Mouse (Mus musculus) heart, embryonic 13.5 days (tissue): Measurements from ENCODE around the gene Pum1. TPM values are rescaled to one million over a fixed set of nuclear protein-coding genes. Genes with fewer than 3 reads are reported as not detected.
A peak's percentile ranks its signal among the peaks of the same experiment; 100 is the strongest.

ENCODE experiments used
- ATAC-seq: fragments of 200-750 bp; cut with Nextera tagmentation; 2 replicates; pipeline ENCODE4 v1.8.0; 2017; ENCODE audit warnings: moderate TSS enrichment; ENCODE audit not compliant: insufficient number of reproducible peaks, low FRiP score, low TSS enrichment; ENCODE audit errors: extremely low read depth
- H3K27ac ChIP-seq: fragments of 300-500 bp; sonication (generic); replicated peaks from 2 replicates; pipeline ENCODE4 v1.5.1; 2015; ENCODE audit warnings: moderate library complexity, mild to moderate bottlenecking, inconsistent platforms
- H3K27me3 ChIP-seq: fragments of 300-500 bp; sonication (generic); replicated peaks from 2 replicates; pipeline ENCODE4 v1.6.1; 2015; ENCODE audit warnings: mild to moderate bottlenecking, inconsistent platforms
- H3K36me3 ChIP-seq: fragments of 300-500 bp; sonication (generic); 2 replicates; pipeline ENCODE4 v1.6.1; 2015; ENCODE audit warnings: mild to moderate bottlenecking, inconsistent platforms
- H3K4me1 ChIP-seq: fragments of 300-500 bp; sonication (generic); 2 replicates; pipeline ENCODE4 v1.6.1; 2015; ENCODE audit warnings: inconsistent platforms
- H3K4me2 ChIP-seq: fragments of 300-500 bp; sonication (generic); 2 replicates; pipeline ENCODE4 v1.6.1; 2015; ENCODE audit warnings: inconsistent platforms, mild to moderate bottlenecking, moderate library complexity
- H3K4me3 ChIP-seq: fragments of 300-500 bp; sonication (generic); 2 replicates; pipeline ENCODE4 v1.5.1; 2015; ENCODE audit warnings: moderate library complexity, mild to moderate bottlenecking, inconsistent platforms
- H3K9ac ChIP-seq: fragments of 300-500 bp; sonication (generic); 2 replicates; pipeline ENCODE4 v1.6.1; 2015; ENCODE audit warnings: inconsistent platforms, mild to moderate bottlenecking, moderate library complexity
- H3K9me3 ChIP-seq: fragments of 300-500 bp; sonication (generic); 2 replicates; pipeline ENCODE4 v1.6.1; 2016; ENCODE audit warnings: inconsistent platforms
- WGBS: fragments of 180-500 bp; shearing (Covaris S2); methylation state at CpG from one replicate; pipeline ENCODE4 v1.1.7; 2015; ENCODE audit warnings: mixed read lengths; 5-methylcytosine and 5-hydroxymethylcytosine counted together
- polyA plus RNA-seq: library from polyadenylated mRNA; unstranded; fragments of >200 nt; fragmentation: Nextera tagmentation; extraction: Ambion mirVana; gene quantifications from 2 replicates; pipeline ENCODE4 v1.2.1, GENCODE M21; 2015

Gene Pum1
- polyA plus RNA-seq, 1 experiment from 2014 or later = 53.3 TPM

DNA sequence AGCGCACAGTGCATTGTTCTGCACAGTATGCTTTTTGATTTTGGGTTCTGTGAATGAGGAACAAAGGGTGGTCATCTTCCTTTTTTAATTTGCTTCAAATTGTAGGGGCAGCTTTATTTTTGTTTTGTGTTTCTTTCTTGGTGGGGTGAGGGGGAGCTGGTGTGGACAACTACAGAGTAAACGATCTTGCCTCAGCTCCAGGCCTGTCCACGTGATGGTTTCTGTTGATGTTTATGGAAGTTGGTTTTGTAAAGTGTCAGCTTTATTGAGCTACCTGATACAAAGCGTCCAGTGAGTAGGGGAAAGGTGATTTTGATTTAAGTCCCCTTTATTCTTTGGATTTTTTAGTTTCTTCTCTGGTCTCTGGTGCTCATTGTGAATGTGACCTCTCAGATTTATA, 72.8 kb downstream of the Pum1 start:
- no peaks in the 10 kb centered on the region for H3K27me3 ChIP-seq
- H3K4me3 ChIP-seq = no peak overlapping the region
- H3K36me3 ChIP-seq = peaks cover 18% of the 10 kb centered on the region
- H3K9me3 ChIP-seq = no peaks in the 10 kb centered on the region
- 85% methylated on average over 4 of the region's 4 CpGs for WGBS
- H3K27ac ChIP-seq = no peak overlapping the region
- no peak for ATAC-seq
- no peak overlapping the region for H3K4me2 ChIP-seq
- H3K9ac ChIP-seq = no peak overlapping the region
- H3K4me1 ChIP-seq = peaks cover 20% of the 10 kb centered on the region

- no peak for ATAC-seq
- H3K4me1 ChIP-seq = peaks cover 15% of the 10 kb centered on the region
- WGBS = 54% methylated on average over 2 of the region's 2 CpGs
These were observed 75.4 kb downstream of the Pum1 start for GRCm38 (mm10) chr4:130738527-130738926.

GRCm38 (mm10) chr4:130744058-130744457, 80.9 kb downstream of the Pum1 start:
- no peak for ATAC-seq
- 89% methylated on average over 4 of the region's 4 CpGs for WGBS
- peaks cover 83% of the 10 kb centered on the region for H3K36me3 ChIP-seq

More at GRCm38 (mm10) chr4:130738527-130738926, 75.4 kb downstream of the Pum1 start:
- H3K27me3 ChIP-seq = no peaks in the 10 kb centered on the region
- no peak overlapping the region for H3K27ac ChIP-seq
- peaks cover 28% of the 10 kb centered on the region for H3K36me3 ChIP-seq
- H3K4me2 ChIP-seq = no peak overlapping the region
- no peak overlapping the region for H3K4me3 ChIP-seq
- H3K9me3 ChIP-seq = no peaks in the 10 kb centered on the region
- H3K9ac ChIP-seq = no peak overlapping the region

GRCm38 (mm10) chr4:130745561-130746306, 82.6 kb downstream of the Pum1 start:
- Histone ChIP-seq H3K27me3 (no peaks in the 10 kb centered on the region), H3K9me3 (no peaks in the 10 kb centered on the region), H3K27ac (no peak overlapping the region; the same call in 1 of the 2 replicates), H3K4me2 (no peak overlapping the region), H3K4me1 (peaks cover 17% of the 10 kb centered on the region), H3K4me3 (no peak overlapping the region), H3K36me3 (peaks cover 97% of the 10 kb centered on the region), H3K9ac (no peak overlapping the region)
- WGBS = 80% methylated on average over 5 of the region's 5 CpGs
- ATAC-seq = no peak

More at GRCm38 (mm10) chr4:130744058-130744457, 80.9 kb downstream of the Pum1 start:
- Histone ChIP-seq H3K4me3 (no peak overlapping the region), H3K27ac (no peak overlapping the region), H3K9me3 (no peaks in the 10 kb centered on the region), H3K9ac (no peak overlapping the region), H3K4me2 (no peak overlapping the region), H3K4me1 (0 out of 2 replicates have a peak, but pooled peaks cover 3% of the 10 kb centered on the region), H3K27me3 (no peaks in the 10 kb centered on the region)

- no peaks in the 10 kb centered on the region for H3K27me3 ChIP-seq
- H3K4me3 ChIP-seq = no peak overlapping the region
- H3K36me3 ChIP-seq = peaks cover 100% of the 10 kb centered on the region
- no peak for ATAC-seq
- peaks cover 55% of the 10 kb centered on the region for H3K4me1 ChIP-seq
- no peaks in the 10 kb centered on the region for H3K9me3 ChIP-seq
- no peak overlapping the region for H3K9ac ChIP-seq
- WGBS = 66% methylated on average over 7 of the region's 7 CpGs
- H3K27ac ChIP-seq = no peak overlapping the region
- H3K4me2 ChIP-seq = no peak overlapping the region
These were observed 86.4 kb downstream of the Pum1 start for GRCm38 (mm10) chr4:130749566-130749965.

- peak overlapping the region; percentile 81; the same call in 1 of the 2 replicates for H3K27ac ChIP-seq
- no peak for ATAC-seq
- no peak overlapping the region for H3K9ac ChIP-seq
- 92% methylated on average over 2 of the region's 2 CpGs for WGBS
- H3K4me1 ChIP-seq = peaks cover 70% of the 10 kb centered on the region
- H3K36me3 ChIP-seq = peaks cover 93% of the 10 kb centered on the region
- H3K27me3 ChIP-seq = no peaks in the 10 kb centered on the region
- no peak overlapping the region for H3K4me2 ChIP-seq
- no peak overlapping the region for H3K4me3 ChIP-seq
- H3K9me3 ChIP-seq = no peaks in the 10 kb centered on the region
These were observed 88.8 kb downstream of the Pum1 start for GRCm38 (mm10) chr4:130751966-130752365.

- H3K9me3 ChIP-seq = no peaks in the 10 kb centered on the region
- H3K4me2 ChIP-seq = no peak overlapping the region
- peaks cover 92% of the 10 kb centered on the region for H3K36me3 ChIP-seq
- no peak for ATAC-seq
- WGBS = 73% methylated on average over 7 of the region's 7 CpGs
- no peak overlapping the region for H3K4me3 ChIP-seq
- H3K4me1 ChIP-seq = peaks cover 70% of the 10 kb centered on the region
- H3K27ac ChIP-seq = peak overlapping the region; percentile 81
- peak overlapping the region; percentile 11 for H3K9ac ChIP-seq
- H3K27me3 ChIP-seq = no peaks in the 10 kb centered on the region
These were observed 89.5 kb downstream of the Pum1 start for GRCm38 (mm10) chr4:130752591-130752990.

- 42% methylated on average over 5 of the region's 5 CpGs for WGBS
- Histone ChIP-seq H3K9me3 (no peaks in the 10 kb centered on the region), H3K27me3 (no peaks in the 10 kb centered on the region), H3K36me3 (peaks cover 92% of the 10 kb centered on the region), H3K4me3 (no peak overlapping the region), H3K27ac (peak overlapping the region; percentile 81), H3K4me2 (no peak overlapping the region; the same call in 1 of the 2 replicates), H3K9ac (no peak overlapping the region), H3K4me1 (peaks cover 73% of the 10 kb centered on the region)
- peak; percentile 54; the same call in 1 of the 2 replicates for ATAC-seq
These were observed 90.6 kb downstream of the Pum1 start for GRCm38 (mm10) chr4:130753755-130754154.

DNA sequence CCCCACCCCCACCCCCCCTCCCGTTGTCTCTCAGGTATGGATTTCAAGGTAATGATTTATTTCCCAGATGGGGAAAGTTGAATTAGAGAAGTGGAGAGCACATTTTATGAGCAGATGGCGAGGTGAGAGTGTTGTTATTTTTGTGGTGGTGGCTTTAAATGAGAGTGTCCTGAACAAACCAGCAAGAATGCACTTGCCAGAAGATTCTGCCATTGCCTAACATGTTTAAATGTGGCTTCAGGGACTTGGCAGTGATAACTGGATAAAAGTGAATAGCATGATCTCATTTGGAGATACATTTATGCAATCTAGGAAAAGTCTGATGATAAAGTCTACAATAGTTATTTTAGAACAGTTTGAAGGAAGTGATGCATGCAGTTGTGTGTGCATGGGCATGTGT, 91.7 kb downstream of the Pum1 start:
- H3K27me3 ChIP-seq = no peaks in the 10 kb centered on the region
- no peak for ATAC-seq
- peaks cover 77% of the 10 kb centered on the region for H3K4me1 ChIP-seq
- 77% methylated on average over 2 of the region's 2 CpGs for WGBS
- no peak overlapping the region for H3K4me3 ChIP-seq
- H3K9ac ChIP-seq = no peak overlapping the region
- H3K9me3 ChIP-seq = no peaks in the 10 kb centered on the region
- H3K4me2 ChIP-seq = no peak overlapping the region
- H3K36me3 ChIP-seq = peaks cover 92% of the 10 kb centered on the region
- peak overlapping the region; percentile 81 for H3K27ac ChIP-seq

DNA sequence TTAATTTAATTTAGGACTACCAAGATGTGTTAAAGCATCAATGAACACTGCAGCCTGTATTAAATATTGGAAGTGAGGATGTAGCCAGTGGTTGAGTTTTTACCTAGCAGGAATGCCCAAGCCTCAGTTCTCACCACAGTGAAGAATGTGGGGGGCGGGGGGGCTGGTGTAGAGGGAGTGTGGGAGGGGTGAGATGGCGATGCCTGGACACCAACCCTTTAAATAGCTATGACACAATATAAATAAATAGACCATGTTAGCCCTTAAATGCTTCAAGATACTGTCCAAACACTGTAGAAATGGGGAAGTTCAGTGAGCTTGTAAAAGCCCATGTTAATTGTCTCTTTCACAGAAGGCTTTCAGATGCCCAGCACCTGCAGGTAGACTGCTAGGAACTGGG, 96.8 kb downstream of the Pum1 start:
- Histone ChIP-seq H3K27me3 (no peaks in the 10 kb centered on the region), H3K9me3 (no peaks in the 10 kb centered on the region), H3K36me3 (peaks cover 89% of the 10 kb centered on the region), H3K27ac (peak overlapping the region; percentile 45; the same call in 1 of the 2 replicates), H3K4me1 (peaks cover 41% of the 10 kb centered on the region), H3K4me3 (no peak overlapping the region), H3K4me2 (no peak overlapping the region), H3K9ac (no peak overlapping the region)
- WGBS = 59% methylated on average over 2 of the region's 2 CpGs
- ATAC-seq = no peak

- H3K4me2 ChIP-seq = no peak overlapping the region
- no peak overlapping the region for H3K4me3 ChIP-seq
- peaks cover 95% of the 10 kb centered on the region for H3K36me3 ChIP-seq
- no peak for ATAC-seq
- H3K27ac ChIP-seq = peak overlapping the region; percentile 41
- WGBS = 76% methylated on average over 5 of the region's 5 CpGs
- H3K9me3 ChIP-seq = no peaks in the 10 kb centered on the region
- no peak overlapping the region for H3K9ac ChIP-seq
- H3K4me1 ChIP-seq = peaks cover 26% of the 10 kb centered on the region
- H3K27me3 ChIP-seq = no peaks in the 10 kb centered on the region
These were observed 98.7 kb downstream of the Pum1 start for GRCm38 (mm10) chr4:130761809-130762208.
